Mouse (Mus musculus) CH12.LX (cell line): ENCODE results near the gene Hexim2.

Experiments used
- CHD2 ChIP-seq: IDR thresholded peaks from 2 replicates; pipeline ENCODE4 v1.6.1; 2011; ENCODE audit warnings: low read length, improper control_type of control experiment
- CTCF ChIP-seq, 2 experiments: IDR thresholded peaks in 1 of 2; conservative IDR thresholded peaks in 1 of 2; 2 replicates each; pipeline ENCODE4 v1.5.1; 2011 to 2012; ENCODE audit warnings: low read depth in 2 of 2, low read length in 2 of 2, improper control_type of control experiment in 1 of 2, inconsistent platforms in 1 of 2, mild to moderate bottlenecking in 1 of 2, moderate library complexity in 1 of 2
- ELF1 ChIP-seq: IDR thresholded peaks from 2 replicates; pipeline ENCODE4 v1.6.1; 2014; ENCODE audit warnings: low read depth, mild to moderate bottlenecking, inconsistent platforms, low read length, improper control_type of control experiment
- GABPA ChIP-seq: IDR thresholded peaks from 2 replicates; pipeline ENCODE4 v1.6.1; 2012; ENCODE audit warnings: low read depth, low read length, improper control_type of control experiment, inconsistent platforms; ENCODE audit not compliant: insufficient replicate concordance
- MAX ChIP-seq: IDR thresholded peaks from 2 replicates; pipeline ENCODE4 v1.6.1; 2011; ENCODE audit warnings: low read length, improper control_type of control experiment
- MXI1 ChIP-seq: IDR thresholded peaks from 2 replicates; pipeline ENCODE4 v1.6.1; 2011; ENCODE audit warnings: mild to moderate bottlenecking, low read depth, low read length, improper control_type of control experiment
- POLR2A ChIP-seq: IDR thresholded peaks from 2 replicates; pipeline ENCODE4 v1.6.1; 2011; ENCODE audit warnings: low read depth, mild to moderate bottlenecking, improper control_type of control experiment, low read length
- POLR2AphosphoS2 ChIP-seq: IDR thresholded peaks from 2 replicates; pipeline ENCODE4 v1.6.1; 2011; ENCODE audit warnings: low read depth, low read length, improper control_type of control experiment
- SMC3 ChIP-seq: IDR thresholded peaks from 2 replicates; pipeline ENCODE4 v1.6.1; 2011; ENCODE audit warnings: low read depth, low read length, improper control_type of control experiment
- TCF12 ChIP-seq: IDR thresholded peaks from 2 replicates; pipeline ENCODE4 v1.6.1; 2014; ENCODE audit warnings: low read depth, mild to moderate bottlenecking, inconsistent platforms, low read length, improper control_type of control experiment
- UBTF ChIP-seq: IDR thresholded peaks from 2 replicates; pipeline ENCODE4 v1.6.1; 2012; ENCODE audit warnings: low read depth, mild to moderate bottlenecking, inconsistent platforms, low read length, improper control_type of control experiment, moderate library complexity
- ZKSCAN1 ChIP-seq: IDR thresholded peaks from 2 replicates; pipeline ENCODE4 v1.6.1; 2012; ENCODE audit warnings: low read depth, inconsistent platforms, low read length, improper control_type of control experiment, borderline replicate concordance
- ZMIZ1 ChIP-seq: IDR thresholded peaks from 2 replicates; pipeline ENCODE4 v1.6.1; 2012; ENCODE audit warnings: low read depth, mild to moderate bottlenecking, inconsistent platforms, low read length, improper control_type of control experiment
- ZNF384 ChIP-seq: IDR thresholded peaks from 2 replicates; pipeline ENCODE4 v1.6.1; 2012; ENCODE audit warnings: low read depth, low read length, improper control_type of control experiment, inconsistent platforms

DNA sequence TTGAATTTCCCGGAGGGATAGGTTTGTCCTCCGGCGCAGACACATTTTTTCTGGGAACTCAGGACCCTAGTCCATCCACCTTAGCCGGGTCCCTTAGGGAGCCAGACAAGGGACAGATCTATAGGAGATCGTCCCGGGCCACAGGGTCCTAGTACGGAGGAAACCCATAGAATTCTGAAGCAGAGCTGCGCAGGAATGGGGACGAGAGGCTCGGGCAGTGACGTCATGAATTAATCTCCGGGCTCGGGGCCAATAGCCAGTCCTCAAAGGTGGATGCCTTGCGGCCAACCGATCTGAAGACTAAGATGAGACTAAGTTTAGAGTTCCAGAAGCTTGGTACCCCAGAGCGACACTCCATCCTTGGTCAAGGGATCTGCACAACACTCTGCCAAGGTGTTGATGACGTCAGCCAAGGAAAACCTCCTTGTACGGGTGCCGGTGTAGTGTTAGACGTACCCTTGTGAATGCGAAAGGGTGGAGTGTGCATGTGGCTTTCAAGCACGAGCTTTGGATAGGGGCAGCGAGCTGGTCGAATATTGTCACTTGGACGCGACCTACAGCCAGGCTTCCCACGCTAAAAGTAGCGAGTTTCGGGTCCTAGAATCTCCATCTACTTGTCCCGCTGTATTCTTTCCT lies 30.2 kb upstream of the Hexim2 start:
- TF ChIP-seq CTCF (conservative IDR thresholded peaks at IDR 0.05 in 1 of 2, IDR thresholded peaks at IDR 0.05 in 1 of 2; ENCODE audit: low read depth in 2 of 2, low read length in 2 of 2) (no peak), GABPA (no peak), TCF12 (0 out of 2 replicates have a peak, but pooled peaks have one; percentile 39), CHD2 (no peak), ZNF384 (no peak), POLR2A (peak; percentile 58), SMC3 (no peak; the same call in 1 of the 2 replicates), MAX (peak; percentile 94), UBTF (no peak; the same call in none of the 2 replicates), POLR2AphosphoS2 (no peak), ZMIZ1 (no peak), MXI1 (peak; percentile 91), ELF1 (peak; percentile 31; the same call in 1 of the 2 replicates), ZKSCAN1 (no peak)
